Mouse (Mus musculus): Measurements from ENCODE around the gene A1cf.

GRCm38 (mm10) chr19:31960434-31960833, 91.9 kb downstream of the A1cf start:
- TF ChIP-seq CTCF (IDR thresholded peaks at IDR 0.05; ENCODE audit: low read depth, low read length) (no peak), EP300 (IDR thresholded peaks at IDR 0.05; ENCODE audit: insufficient read depth, low read depth, low read length) (no peak), POLR2A (IDR thresholded peaks at IDR 0.05; ENCODE audit: insufficient read depth, low read length) (no peak)

Measured in ES-Bruce4 (cell line).